Mouse (Mus musculus) B cell, adult 2 months (primary cell): ENCODE results near the gene Wapl.

Source experiments
- DNase-seq, 2 experiments: peaks; one replicate each; pipeline ENCODE4 v3.0.0; 2022

The Wapl gene

DNA sequence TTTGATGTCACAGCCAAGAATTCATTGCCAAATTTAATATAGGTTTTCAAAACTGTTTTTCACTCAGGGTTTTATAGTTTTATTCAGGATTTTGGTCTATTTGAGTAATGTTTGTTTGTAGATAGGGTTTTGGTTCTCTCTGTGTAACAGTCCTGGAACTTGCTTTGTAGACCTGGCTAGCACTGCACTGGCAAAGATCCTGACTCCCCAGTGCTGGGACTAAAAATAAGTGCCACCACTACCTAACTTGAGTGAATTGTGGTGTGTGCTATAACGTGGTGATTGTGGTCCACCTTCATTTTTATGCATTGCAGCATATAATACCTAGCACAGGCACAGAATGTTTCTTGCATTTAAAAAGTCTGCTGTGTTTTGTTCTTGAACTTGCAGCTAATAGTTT is 23.6 kb downstream of the Wapl start:
- no peak for DNase-seq

- no peak for DNase-seq
Observed at GRCm38 (mm10) chr14:34710209-34710608, 36.5 kb downstream of the Wapl start.

DNA sequence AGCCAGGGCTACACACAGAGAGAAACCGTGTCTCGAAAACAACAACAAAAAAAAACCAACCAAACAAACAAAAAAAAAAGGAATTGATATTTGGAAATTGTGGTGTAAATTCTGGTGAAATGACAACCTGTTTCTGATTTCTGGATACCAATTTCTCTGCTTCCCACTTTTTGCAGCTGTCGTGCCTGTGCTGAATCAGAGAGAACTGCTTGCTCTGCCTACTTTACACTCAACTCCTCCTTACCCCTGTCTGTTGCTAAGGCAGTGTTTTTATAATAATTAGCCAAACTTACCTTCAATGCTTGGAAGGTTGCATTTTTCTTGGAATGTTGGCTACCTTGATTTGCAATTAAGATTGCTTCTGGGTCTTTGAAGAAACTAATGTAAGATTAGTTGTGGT is 38.3 kb downstream of the Wapl start:
- no peak for DNase-seq

DNA sequence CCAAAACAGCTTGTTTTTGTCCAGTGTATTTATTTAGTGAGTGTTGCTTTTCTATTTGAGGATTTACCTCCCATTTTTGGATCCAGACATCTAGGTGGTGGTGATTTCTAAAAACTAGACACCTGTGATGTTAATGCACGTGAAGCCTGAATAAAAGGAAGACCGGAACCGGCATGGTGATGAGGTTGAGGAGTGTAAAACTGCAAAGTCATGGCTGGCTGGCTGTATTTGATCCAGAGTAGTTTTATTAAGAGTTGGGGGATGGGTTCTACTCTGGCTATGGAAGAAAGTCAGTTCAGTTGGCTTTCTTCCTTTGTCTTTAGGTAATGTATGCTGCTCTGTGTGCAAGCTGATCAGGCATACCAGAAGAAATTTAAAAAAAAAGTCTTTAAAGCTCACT is 39.1 kb downstream of the Wapl start:
- DNase-seq: no peak

GRCm38 (mm10) chr14:34718150-34718549 is 44.4 kb downstream of the Wapl start:
- no peak for DNase-seq

- no peak for DNase-seq
Observed at GRCm38 (mm10) chr14:34727709-34728108, 54.0 kb downstream of the Wapl start.

- DNase-seq: no peak
Observed at GRCm38 (mm10) chr14:34735405-34735804, 61.7 kb downstream of the Wapl start.

GRCm38 (mm10) chr14:34745401-34745800 is 71.7 kb downstream of the Wapl start:
- no peak for DNase-seq

GRCm38 (mm10) chr14:34755731-34756130 is 82.0 kb downstream of the Wapl start:
- no peak for DNase-seq

GRCm38 (mm10) chr14:34759938-34760337 is 86.2 kb downstream of the Wapl start:
- no peak for DNase-seq

- peak in 1 of 2 experiments; percentile 19 for DNase-seq
Observed at GRCm38 (mm10) chr14:34761082-34761959, 87.6 kb downstream of the Wapl start.

- no peak for DNase-seq
Observed at GRCm38 (mm10) chr14:34762682-34763081, 89.0 kb downstream of the Wapl start.

DNA sequence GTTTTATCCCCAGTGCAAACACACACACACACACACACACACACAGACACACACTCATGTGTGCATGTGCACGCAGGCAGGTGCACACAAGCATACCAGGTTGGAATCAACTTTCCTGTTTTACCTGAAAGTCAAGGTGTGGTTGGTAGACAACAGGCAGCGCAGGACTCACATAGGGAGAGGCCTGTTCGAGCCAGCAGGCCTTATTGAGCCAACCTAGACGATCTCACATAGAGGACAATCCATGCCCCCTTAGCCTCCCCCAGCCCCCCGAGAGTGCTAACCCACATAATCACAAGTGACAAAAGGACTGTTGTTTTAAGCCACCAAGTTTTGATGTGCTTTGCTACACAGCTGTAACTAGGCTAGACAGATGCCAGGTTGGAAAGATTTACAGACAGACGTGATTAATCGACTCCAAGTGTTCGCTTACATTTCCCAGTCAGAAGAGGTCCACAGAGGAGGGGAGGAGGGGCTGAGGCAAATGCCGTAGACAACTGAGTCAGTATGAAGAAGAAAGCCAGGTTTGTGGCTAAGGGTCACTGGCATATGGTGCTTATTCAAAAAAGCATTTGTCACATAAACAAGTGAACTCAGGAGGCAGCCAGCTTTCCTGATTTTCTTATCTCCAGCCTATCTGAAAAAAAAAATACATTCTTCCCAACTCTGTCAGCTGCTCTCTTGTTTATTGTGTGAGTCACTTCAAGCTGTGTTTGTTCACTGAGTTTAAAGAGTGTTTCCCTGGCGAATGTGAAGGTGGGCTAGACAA is 90.2 kb downstream of the Wapl start:
- DNase-seq: no peak

DNA sequence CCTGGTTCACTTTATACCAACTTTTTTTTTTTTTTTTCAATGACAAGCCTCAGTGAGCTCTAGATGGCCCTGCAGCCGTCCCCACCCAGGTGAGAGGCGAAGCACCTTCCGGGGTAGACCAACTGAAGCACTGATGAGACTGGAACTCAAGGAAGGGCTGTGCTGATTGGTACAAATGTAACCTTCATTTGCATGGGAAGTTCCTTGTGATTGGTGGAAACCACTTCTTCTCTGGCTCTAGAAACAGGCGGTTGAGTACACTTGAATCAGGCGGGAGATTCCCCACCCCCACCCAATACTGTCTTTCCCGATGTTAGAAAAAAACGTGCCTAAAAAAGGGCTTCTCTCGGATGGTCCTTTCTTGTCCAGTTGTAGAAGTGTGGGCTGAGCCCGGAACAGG is 91.2 kb downstream of the Wapl start:
- DNase-seq: no peak

- no peak for DNase-seq
Observed at GRCm38 (mm10) chr14:34765380-34765779, 91.7 kb downstream of the Wapl start.

DNA sequence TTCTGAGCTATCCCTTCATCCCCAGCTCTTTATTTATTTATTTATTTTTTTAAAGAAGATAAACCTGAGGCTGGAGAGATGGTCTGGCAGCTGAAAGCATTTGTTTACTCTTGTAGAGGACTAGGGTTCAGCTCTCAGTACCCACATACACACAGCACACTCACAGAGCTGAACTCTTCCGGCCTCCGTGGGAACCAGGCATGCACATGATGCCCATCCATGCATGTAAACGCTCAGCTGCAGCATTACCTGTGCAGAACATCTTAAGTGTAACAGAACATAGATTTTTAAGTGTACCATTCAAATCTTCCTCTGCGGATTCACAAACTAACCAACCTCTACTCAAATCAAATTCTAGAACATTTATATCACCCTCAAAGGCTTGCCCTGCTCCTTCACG is 92.5 kb downstream of the Wapl start:
- no peak for DNase-seq

GRCm38 (mm10) chr14:34768373-34768772 is 94.6 kb downstream of the Wapl start:
- peak; percentile 72 for DNase-seq

- peak; percentile 74 for DNase-seq
Observed at GRCm38 (mm10) chr14:34769021-34769566, 95.4 kb downstream of the Wapl start.

GRCm38 (mm10) chr14:34769567-34770158 is 95.9 kb downstream of the Wapl start:
- no peak for DNase-seq

- DNase-seq: no peak
Observed at GRCm38 (mm10) chr14:34770467-34770866, 96.7 kb downstream of the Wapl start.

DNA sequence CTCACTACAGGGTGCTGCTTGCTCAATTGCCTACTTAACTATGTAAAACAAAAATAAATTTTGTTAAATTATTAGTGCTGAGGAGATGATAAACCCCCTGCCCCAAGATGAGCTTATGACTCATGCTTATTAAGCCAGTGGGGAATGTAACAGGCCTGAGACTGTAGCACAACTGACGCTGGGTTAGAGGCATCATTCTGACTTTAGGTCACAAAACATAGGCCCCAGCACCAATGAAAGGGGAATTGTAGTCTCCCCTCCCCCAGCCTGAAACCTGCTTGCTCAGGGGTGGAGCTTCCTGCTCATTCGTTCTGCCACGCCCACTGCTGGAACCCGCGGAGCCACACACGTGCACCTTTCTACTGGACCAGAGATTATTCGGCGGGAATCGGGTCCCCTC is 97.9 kb downstream of the Wapl start:
- DNase-seq: no peak

DNA sequence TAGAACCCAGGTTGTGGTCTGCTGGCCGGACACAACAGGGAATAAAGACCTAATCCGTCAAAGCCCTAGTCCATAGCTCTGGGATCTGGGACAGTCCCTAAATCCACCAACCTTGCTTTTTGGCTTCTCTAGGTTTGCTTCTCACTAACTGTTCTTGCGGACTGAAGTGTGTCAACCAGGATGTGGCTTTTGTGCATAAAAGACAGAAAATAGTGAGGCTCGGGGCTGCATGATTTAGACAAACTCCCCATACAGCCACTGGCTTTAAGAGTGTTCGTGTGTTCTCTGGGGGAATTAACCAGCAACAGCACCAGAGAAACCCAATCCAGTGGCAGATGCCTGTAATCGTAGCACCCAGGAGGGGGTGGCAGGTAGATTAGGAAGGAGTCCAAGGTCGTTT is 98.4 kb downstream of the Wapl start:
- DNase-seq: no peak

DNA sequence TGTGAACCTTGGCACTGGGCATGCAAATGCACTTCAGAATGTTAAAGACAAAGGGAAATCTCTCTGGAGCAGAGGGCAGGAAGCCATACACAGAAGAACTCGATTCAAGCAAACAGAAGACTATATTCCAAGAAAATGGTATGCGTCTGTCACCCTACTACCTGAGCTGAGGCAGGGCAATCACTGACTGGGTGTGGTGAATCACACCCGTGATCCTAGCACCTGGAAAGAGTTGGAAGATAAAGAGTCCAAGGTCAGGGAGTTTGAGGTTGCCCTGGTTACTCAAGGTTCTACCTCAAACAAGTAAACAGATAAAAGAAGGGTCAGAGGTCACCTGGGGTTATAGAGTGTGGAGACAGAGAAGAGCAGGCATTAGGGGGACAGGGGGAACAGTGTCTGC is 100.0 kb downstream of the Wapl start:
- no peak for DNase-seq
